Mouse (Mus musculus): ENCODE measurements around the gene Klk5.

DNA sequence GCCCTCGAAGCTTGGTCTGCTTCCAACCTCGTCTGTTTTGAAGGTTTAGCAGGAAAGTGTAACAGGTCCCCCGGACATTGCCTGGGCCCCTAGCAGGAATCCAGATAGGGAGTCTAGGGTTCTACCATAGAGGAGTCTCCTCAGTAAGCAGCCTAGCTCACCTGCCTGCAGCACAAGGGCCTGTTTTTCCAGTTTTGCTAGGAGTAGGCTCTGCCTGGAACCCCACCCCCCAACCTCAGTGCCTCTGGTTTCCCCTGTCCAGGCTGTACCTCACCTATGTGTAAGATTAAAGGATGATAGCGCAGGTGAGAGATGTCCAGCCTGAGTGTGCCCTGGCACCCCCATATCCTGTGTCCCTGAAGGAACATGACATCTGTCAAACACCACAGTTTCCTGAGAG lies 34.7 kb downstream of the Klk5 start:
- TF ChIP-seq CTCF (conservative IDR thresholded peaks at IDR 0.05; ENCODE audit: low read length) (no peak), POU5F1 (IDR thresholded peaks at IDR 0.05; ENCODE audit: borderline replicate concordance, low read length) (no peak)

Data from E14TG2a.4 (cell line).